Mouse (Mus musculus) frontal cortex, postnatal 14 days (tissue): ENCODE data around the gene Ntm.

ENCODE experiments used
- DNase-seq, 2 experiments: peaks; one replicate each; pipeline ENCODE4 v3.0.0; 2022; ENCODE audit warnings: low spot score in 2 of 2

Ntm gene

DNA sequence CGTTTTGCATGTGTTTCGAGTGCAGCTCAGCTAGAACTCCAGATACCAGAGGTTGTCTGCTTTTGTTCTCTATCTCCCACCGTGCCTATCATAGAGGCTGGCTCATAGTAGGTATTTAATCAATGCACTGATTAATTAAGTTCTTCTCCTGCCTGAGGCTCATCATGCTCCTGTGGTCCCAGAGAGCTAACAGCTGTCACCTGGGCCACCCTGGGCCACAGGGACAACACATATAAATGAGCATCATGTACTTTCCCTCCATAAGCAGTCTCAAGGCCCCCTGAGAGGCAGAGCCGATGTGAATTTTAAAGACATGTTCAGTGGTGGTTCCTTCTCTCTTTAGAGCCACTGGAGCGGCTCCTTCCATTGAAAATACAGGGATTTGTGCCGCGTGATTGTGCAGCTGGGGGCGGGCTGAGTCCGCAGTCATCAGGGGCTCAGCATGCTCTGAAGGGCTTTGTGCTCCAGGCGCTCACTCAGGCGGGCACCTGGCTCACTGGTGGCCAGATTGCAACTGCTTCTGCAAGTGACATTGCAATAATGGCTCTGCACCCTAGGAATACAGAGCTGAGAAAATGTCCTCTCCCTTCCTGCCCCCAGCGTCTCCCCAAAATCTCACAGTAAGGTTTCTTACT lies 160.8 kb downstream of the Ntm start:
- DNase-seq: peak in 1 of 2 experiments; percentile 29

DNA sequence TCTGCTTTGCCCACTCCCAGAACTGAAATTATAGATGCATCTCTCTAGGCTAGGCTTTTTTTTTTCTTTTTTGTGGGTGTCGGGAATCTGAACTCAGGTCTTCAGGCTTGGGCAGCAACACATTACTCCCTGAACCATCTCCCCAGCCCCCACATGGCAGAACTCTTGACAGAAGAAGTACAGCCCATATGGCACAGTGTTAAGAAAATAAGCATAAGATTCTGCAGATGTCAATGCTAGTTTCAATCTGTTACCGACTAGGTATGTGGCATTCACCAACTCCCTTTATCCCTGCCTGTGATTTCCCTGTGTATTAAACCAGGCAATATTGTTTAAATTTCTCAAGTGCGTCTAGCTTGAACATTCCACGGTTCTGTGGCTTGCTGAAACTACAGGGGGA lies 166.7 kb downstream of the Ntm start:
- no peak for DNase-seq

DNA sequence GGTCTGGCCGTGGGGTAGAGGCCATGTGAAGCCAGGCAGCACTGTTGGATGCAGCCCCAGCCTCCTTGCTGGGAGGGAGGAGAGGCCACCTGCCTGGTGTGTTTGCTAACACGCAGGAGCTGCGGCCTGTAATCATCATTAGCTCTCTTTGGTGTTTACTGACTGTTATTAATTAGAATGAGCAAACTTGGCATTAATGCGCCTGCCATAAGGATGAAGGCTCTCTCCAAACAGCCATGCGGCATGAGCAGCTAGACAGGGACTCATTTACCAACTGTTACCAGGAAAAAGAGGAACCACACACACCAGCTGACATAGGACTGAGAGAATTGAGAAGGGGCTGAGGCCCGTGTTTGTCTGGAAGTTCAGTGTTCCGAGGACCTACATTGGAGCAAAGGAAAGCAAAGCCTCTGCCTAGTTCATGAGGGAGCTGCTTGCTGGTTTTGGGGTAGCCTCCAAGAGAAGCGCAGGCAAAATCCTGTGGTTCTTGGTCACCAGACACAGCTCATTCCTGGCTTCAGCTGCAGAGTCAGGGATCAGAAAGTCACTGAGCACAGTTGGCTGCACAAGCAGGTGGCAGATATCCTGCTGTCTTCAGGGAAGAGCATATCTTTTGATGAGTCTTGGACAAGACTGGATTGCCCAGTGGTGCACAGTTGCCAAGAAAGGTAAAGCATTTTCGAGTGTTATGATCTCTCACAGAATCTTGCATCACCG lies 171.6 kb downstream of the Ntm start:
- no peak for DNase-seq

DNA sequence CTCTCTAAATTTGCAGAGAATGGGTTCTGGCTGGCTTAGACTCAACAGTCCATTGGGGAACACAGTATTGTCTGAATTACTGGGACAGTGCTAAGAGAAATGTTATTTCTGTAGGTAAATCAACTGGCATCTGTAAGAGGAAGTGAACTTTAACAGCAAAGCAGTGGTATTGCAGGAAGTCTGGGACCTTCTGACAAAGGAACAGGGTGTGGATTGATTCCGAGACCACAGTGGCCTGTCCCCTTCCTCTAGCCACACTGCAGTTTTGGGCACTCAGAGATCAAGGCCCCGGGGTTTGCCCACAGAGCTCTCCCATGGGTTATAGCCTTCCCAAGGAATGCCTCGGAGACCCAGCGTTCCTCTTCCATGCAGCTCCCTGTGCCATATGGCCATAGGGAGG lies 172.9 kb downstream of the Ntm start:
- no peak for DNase-seq

DNA sequence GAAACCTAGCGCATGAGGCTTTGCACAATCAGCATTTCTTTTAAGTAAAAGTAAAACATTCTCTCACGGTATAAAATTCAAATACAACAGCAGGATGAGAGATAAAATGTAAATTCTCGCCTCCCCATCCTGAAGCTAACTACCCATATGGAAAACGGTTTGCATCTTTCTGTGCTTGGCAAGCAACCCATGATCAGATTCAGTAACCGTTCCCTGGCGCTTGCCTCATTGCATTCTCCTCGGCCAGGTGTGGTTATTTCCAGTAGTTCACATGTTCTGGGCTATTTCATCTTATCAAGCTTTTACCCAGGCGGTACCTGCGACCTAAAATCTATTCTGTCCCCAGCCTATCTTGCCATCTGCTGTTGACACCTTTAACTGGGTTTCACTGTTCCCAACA lies 174.1 kb downstream of the Ntm start:
- DNase-seq: no peak

DNA sequence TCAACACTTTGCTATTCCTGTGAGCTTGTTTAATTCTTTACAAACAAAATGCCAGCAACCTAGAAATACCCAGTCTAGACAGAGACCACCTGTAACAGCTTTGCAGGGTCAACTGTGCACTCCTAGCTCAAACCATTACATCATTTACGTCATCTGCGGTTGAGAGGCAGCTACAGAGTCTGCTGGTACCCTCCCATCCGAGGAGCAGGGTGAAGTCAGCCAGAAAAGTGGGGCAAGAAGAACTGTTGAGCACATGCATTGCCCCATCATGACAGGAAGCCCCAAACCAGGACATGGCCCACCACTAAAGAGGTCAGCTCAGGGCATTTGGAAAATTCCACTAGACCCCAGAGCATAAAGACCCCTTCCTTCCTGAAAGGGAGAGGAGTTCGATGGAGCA lies 175.5 kb downstream of the Ntm start:
- no peak for DNase-seq

DNA sequence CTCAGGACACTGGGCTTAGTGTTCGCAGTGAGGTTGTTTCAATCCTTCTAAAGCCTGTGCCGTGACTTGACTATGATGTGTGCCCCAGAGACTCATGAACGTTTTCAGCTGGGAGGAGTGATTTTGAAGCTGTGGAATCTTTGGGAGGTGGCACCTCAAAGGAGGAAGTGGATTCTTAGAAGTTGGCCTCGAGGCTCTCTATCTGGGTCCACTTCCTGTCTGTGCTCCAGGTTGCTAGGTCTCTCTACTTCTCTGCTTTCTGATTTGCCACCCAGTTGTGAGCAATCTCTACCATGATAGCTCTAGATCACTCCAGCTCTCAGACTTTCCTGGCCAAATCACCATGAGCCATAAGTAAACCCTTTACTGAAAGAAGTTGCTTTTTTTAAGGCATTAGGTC lies 180.2 kb downstream of the Ntm start:
- no peak for DNase-seq

DNA sequence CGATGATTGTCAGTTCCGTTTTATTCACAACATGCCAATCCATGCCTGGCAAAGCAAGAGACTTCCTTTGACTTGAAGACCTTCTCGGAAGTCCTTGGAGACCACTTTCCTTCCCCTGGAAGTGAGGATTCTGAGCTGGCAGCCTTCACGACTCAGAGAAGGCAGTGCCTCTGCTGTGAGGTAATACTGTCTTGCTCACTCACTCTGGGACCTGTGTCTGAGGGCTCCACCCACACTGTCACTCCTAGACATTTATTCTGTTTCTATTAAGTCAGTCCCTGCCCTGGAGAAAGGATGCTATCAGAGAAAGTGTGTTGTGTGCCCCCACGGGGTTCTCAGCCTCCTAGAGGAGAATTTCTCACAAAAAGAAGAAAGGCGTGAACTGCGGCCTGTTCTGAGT lies 183.2 kb downstream of the Ntm start:
- no peak for DNase-seq

DNA sequence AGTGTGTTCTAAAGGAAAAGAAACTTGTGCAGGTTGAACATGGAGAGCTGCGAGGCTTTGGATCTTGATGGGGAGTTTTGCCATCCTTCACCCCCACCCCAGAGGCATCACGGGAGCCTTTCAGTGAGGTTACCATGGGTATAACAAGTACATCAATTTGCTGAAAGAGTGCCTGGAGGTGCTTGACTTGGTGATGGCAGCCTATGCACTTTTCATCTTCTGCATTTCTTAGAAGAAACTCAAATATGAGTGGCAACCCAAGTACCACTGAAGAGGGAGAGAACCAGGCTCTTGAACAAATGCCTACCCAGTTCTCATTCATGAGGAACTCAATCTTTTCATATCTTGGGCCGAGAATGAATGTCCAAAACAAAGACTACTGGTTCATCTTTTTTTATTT lies 186.0 kb downstream of the Ntm start:
- DNase-seq: no peak

DNA sequence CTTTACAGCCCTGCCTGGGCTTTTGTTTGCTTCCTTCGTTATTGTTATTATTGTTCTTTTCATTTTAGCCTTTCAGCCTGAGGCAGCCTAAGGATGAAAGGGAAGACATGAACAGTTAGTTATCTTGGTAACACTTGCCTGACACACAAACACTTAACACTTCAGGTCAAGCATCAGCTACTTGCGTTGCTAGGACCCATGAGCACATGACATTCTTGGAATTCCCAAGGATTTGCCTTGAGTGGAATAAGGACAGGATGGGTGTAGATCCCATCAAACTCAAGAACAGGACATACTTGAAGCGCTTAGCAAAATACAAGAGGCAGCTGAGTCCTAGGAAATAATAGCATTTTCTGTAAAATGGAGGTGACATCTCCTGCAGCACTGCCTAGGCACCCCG lies 186.4 kb downstream of the Ntm start:
- DNase-seq: no peak

DNA sequence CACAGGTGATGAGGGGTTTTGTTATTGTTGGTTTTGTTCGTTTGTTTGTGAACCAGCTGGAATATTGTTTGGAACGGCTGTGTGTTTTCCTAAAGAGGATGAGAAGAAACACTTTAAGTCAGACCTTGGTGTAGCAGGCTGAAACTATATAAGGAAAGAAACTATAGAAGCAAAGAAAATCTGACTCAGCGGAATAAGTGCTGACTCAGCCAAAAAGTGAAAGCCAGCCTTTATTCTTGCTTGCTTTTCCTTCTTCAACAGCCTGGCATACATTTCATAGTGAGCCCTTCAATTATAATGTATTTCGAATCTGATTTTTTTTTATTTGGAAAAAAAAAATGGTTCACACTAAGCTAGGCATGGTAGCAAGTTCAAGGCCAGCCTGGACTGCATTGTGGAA lies 186.9 kb downstream of the Ntm start:
- DNase-seq: no peak

DNA sequence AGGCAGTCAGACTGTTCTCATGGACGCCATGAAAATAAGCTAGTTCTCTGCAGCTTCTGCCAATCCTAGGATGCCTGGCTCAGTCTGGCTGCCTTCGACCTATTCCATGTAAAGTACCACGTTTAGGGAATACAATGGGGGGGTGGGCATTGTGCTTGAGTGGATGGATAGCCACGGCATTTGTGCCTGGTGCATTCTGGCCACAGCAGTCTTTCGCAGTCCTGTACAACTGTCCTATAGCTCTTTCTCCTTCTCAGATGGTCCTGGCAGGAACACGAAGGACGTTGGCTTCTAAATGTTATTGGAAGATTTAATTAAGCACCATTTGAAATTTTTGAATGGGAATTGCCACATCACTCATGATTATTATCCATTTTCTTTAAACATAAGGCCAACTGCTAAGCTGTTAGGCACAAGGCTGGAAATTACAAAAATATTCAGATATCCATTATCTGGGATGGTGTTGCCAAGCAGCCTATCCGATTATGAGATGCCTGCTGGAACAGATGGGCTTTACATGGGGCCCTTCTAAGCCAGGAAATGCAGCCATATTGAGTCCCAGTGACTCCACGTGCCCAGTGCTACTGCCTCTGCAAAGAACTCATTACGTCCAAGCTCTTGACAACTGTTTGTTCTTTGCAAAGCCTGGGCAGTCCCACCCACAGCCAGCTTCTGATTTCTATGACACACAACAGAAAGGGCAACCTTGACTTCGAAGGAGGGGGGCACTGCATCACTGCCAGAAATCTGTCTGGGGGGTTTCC lies 190.1 kb downstream of the Ntm start:
- DNase-seq: no peak

DNA sequence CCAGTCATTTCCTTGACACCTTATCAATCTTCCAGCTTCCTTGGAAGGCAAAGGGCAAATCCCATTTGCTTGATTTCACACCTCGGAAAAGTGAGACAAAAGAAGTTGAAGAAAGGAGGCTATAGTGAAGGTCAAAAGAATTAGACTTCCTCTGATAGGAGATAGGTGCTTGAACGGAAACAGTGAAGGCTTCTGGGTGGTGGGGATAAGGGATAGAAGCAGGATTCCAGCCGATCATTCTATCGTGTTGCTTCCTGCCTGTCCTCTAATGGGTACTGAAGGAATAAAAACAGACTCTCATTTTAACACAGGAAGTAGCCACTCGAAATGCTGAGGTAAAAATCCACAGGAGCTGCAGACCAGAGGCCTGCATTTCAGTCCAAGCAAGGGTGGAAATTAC lies 191.1 kb downstream of the Ntm start:
- no peak for DNase-seq

DNA sequence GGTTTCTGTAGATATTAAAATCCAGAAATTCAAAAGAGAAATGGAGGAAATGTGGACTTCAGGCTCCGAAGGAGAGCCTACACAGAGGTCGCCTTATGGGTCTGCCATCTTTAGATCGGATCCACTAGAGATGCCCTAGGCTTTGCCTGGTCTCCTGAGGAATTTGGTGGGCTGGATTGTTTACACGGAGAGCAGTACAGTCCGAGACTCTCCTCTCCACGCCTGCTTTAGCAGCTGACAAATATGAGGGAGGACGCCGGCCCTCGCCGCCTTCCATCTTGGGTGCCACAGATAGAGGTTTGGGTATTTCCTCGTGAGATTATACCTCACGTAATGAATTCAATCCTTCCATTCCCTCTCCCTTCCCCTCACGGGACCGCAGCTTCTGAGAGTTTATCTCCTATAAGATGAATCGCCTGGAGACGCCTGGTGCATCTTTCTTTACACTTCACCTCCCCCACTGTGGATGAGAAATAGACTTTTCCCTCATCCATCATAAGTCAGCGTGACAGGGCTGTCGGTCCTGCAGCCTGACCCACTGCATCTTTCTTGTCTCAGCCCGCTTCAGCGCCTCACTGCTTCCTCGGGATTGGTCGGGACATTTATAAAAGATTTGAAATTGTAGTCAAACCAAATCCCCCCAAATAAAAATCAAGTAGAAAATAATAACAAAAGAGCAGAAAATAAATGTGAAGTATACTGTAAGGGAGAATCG lies 191.7 kb downstream of the Ntm start:
- no peak for DNase-seq

DNA sequence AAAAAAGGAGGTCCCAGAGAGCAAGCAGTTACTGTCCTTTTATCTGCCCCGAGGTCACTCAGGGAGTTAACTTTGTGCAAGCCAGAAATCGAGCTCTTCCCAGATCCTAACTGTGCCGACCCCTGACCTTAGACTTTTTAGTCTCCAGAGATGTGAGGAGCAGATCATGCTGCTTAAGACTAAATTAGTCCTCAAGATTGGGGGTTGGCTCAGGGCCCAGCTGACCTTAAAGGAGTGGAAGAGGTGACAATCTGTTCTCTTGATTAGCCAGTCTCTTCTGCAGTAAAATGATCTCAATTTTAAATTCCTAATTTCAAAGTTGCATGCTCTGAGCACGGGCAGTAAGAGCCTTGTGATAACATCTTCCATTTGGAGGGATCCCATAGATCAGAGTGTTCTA lies 193.6 kb downstream of the Ntm start:
- no peak for DNase-seq

DNA sequence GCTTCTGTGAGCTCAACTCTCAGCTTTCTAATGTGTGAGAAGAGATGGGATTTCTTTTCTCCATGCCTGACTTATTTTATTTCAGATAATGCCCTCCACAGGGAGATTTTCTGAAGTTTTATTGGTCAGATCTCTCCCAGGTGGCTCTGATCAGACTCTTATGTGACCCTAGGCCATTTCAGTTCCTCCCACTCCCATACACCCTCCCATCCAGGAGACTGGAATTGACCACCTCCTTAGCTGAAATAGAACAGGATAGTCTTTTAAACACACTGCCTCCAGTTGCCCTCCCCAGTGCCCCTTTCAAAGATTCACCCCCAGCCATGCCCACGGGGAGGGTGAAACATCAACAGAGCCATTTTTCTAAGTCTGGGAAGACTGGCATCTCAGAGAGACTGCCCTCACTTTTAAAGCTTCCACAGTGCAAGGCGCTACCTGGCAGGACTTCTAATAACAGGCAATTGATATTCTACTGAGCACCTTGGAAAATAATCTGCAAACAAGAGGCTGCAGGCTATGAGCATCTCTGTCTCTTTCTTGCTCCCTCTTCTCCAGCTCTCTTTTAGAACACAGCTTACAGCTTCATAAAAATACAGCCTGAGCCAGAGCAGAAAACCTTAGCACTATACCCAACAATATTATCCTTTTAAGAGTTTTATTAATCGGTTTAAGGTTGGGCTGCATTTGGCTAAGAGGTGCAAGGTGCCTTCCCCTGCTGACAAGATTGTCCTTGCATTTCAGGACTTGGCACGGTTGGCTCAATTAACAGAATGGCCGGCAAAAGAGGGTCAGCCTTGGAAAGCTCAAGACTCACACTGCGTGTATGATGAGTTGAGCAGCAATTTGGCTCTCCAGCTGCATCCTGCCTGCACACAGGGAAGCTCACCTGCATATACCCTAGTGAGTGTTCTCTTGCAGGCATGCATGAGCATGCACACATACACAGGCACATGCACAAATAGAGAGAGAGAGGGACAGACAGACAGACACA lies 196.7 kb downstream of the Ntm start:
- no peak for DNase-seq

DNA sequence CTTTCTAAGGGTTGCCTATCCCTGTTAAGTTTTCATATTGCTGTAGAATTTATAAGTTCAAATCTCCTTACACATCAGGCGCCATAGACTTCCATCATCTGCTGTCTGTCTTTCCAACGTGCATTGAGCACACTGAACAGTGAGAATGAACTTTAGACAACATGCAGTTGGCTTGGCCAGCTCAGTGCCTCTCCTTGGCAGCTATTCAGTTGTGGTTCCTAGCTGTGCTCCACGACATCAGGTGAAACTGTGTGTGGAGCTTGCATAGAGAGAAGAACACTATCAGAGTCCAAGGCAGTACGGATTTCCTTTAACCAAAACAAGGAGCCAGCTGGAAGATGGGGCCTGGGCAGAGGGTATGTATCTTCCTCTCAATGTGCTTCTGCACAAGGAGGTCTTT lies 199.6 kb downstream of the Ntm start:
- no peak for DNase-seq

DNA sequence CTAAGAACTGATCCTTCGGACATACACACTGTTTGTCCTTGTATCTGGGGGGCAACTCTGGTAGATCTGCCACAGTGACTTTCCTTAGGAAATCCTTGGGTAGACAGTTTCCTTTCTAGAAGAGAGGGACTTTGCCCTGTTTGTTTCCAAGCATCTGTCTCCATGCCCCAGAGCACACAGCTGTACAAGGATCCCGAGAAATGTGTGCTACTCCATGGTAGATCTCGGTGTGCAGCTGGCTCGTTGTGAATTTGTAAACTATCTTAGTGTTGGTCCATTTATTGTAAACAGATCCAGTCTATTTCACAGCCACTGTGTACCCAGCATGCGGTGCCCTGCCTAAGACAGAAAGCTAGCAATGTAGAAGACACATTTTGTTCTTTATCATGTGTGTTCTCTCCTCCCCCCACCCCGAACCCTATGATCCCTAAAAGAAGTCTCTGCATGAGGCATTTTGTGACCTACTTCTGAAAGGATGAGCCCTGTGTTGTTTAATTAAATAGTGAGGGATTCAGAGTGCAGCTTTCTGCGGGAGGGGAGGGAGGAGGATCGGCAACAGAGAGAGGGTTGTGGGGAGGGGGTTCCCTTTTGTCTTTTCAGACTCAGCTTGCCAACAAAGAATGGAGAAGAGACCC lies 200.9 kb downstream of the Ntm start:
- no peak for DNase-seq

DNA sequence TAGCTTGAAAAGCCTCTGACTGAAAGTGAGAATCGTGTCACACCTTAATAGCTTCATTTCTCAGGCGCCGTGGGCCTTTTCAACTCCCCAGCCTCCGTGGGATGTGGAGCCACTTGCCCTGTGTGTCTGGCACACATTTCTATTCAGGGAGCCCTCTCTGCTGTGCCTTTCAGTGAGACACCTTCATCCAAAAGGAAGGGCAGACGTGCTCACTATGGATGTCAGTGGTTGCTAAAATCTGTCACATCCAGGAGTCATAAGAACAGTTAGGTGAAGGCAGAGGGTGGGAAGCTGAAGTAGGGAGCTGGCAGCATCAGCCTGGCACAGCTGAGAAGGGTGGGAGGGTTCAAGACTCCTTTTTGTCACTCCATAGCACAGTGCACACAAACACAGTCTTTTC lies 201.4 kb downstream of the Ntm start:
- no peak for DNase-seq

DNA sequence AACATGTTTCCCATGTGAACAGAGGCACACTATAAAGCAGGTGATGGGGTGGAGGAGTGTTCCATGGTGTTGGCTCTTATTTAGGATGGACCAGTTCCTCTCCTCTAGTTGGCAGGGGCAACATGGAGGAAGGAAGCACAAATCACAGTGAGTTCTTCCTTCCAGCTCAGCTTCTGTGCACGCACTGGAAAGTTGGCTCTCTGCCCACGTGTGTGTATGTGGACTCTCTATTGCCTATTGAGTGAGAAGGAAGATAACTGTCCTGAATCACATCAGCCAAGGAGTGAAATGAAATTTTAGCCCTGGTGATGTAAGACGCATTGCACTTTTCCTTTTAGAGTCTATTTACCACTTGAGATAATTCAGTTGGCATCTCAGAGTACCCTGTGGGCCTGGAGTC lies 203.0 kb downstream of the Ntm start:
- DNase-seq: no peak

DNA sequence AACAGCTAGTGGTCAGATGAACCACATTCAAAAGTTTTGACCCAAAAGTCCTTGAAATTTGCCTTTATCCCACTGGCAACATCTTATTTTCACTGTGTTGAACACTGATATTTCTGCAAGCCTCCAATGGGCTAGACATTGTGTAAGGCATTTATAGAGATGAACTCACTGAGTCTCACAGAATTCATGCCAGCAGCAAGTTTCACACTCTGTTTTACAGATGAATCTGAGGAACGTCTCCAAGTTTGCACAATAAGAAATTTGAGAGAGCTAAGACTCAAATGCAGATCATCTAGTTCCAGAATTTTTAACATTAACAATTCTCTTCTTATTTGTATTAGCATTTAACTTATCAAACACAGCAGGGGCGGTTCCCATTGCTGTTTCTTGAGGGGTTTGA lies 203.9 kb downstream of the Ntm start:
- DNase-seq: no peak
